Mouse (Mus musculus) midbrain, embryonic 15.5 days (tissue): Measurements from ENCODE around the gene Lrp8. TPM values are rescaled to one million over a fixed set of nuclear protein-coding genes. Genes with fewer than 3 reads are reported as not detected.

Experiments
- ATAC-seq: fragments of 200-750 bp; cut with Nextera tagmentation; replicated peaks from 2 replicates; pipeline ENCODE4 v1.8.0; 2017; ENCODE audit warnings: moderate TSS enrichment
- H3K27ac ChIP-seq: fragments of 300-500 bp; sonication (generic); 2 replicates; pipeline ENCODE4 v1.5.1; 2015; ENCODE audit warnings: mild to moderate bottlenecking, inconsistent platforms
- H3K27me3 ChIP-seq: fragments of 300-500 bp; sonication (generic); replicated peaks from 2 replicates; pipeline ENCODE4 v1.6.1; 2015; ENCODE audit warnings: inconsistent platforms
- H3K36me3 ChIP-seq: fragments of 300-500 bp; sonication (generic); replicated peaks from 2 replicates; pipeline ENCODE4 v1.6.1; 2015; ENCODE audit warnings: inconsistent platforms
- H3K4me1 ChIP-seq: fragments of 300-500 bp; sonication (generic); 2 replicates; pipeline ENCODE4 v1.6.1; 2015; ENCODE audit warnings: inconsistent platforms
- H3K4me2 ChIP-seq: fragments of 300-500 bp; sonication (generic); 2 replicates; pipeline ENCODE4 v1.6.1; 2015; ENCODE audit warnings: inconsistent platforms, mild to moderate bottlenecking, moderate library complexity
- H3K4me3 ChIP-seq: fragments of 300-500 bp; sonication (generic); 2 replicates; pipeline ENCODE4 v1.5.1; 2015; ENCODE audit warnings: mild to moderate bottlenecking, inconsistent platforms
- H3K9ac ChIP-seq: fragments of 300-500 bp; sonication (generic); 2 replicates; pipeline ENCODE4 v1.6.1; 2015; ENCODE audit warnings: mild to moderate bottlenecking, inconsistent platforms
- H3K9me3 ChIP-seq: fragments of 300-500 bp; sonication (generic); 2 replicates; pipeline ENCODE4 v1.6.1; 2016; ENCODE audit warnings: inconsistent platforms
- WGBS: fragments of 180-500 bp; shearing (Covaris S2); methylation state at CpG from one replicate; pipeline ENCODE4 v1.1.7; 2015; ENCODE audit warnings: mixed read lengths; 5-methylcytosine and 5-hydroxymethylcytosine counted together
- polyA plus RNA-seq: library from polyadenylated mRNA; unstranded; fragments of >200 nt; fragmentation: Nextera tagmentation; extraction: Ambion mirVana; gene quantifications from 2 replicates; pipeline ENCODE4 v1.2.1, GENCODE M21; 2015

Gene Lrp8
- polyA plus RNA-seq, 1 experiment from 2014 or later, result 70.6 TPM

DNA sequence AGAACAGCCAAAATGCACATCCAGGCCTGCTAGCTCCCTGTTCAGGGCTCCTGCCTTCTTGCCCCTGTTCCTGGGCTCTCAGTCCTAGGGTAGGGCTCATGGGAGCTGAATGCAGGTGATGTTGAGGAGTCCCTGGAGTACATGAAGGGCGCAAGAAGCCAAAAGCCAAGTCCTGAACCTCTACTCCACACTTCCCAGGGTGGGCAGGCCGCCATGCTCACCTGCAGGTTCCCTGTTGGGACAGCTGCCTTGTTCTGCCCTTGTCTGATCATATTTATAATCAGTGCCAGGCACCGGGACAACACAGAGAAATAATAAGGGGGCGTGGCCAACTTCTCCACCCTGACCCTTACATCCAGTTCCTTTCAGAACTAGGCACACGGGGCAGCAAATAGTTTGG, 31.5 kb downstream of the Lrp8 start:
- H3K4me2 ChIP-seq, result no peak overlapping the region
- no peak for ATAC-seq
- no peak overlapping the region for H3K9ac ChIP-seq
- peaks cover 100% of the 10 kb centered on the region for H3K4me1 ChIP-seq
- 77% methylated on average over 5 of the region's 5 CpGs for WGBS
- H3K4me3 ChIP-seq, result no peak overlapping the region
- H3K36me3 ChIP-seq, result no peaks in the 10 kb centered on the region
- no peaks in the 10 kb centered on the region for H3K27me3 ChIP-seq
- H3K9me3 ChIP-seq, result no peaks in the 10 kb centered on the region
- H3K27ac ChIP-seq, result 0 out of 2 replicates have a peak overlapping the region, but pooled peaks have one; percentile 86

GRCm38 (mm10) chr4:107834643-107835314, 32.7 kb downstream of the Lrp8 start:
- peak; percentile 10; the same call in 1 of the 2 replicates for ATAC-seq

GRCm38 (mm10) chr4:107835508-107835909, 33.4 kb downstream of the Lrp8 start:
- H3K36me3 ChIP-seq, result no peaks in the 10 kb centered on the region
- H3K9me3 ChIP-seq, result no peaks in the 10 kb centered on the region
- peaks cover 88% of the 10 kb centered on the region for H3K4me1 ChIP-seq
- WGBS, result 14% methylated on average over 5 of the region's 5 CpGs
- H3K9ac ChIP-seq, result peak overlapping the region; percentile 23; the same call in 1 of the 2 replicates
- H3K27ac ChIP-seq, result peak overlapping the region; percentile 86
- H3K4me3 ChIP-seq, result no peak overlapping the region
- ATAC-seq, result peak; percentile 25
- H3K27me3 ChIP-seq, result no peaks in the 10 kb centered on the region
- peak overlapping the region; percentile 3; the same call in 1 of the 2 replicates for H3K4me2 ChIP-seq

More at GRCm38 (mm10) chr4:107834643-107835314, 32.7 kb downstream of the Lrp8 start:
- WGBS, result 28% methylated on average over 22 of the region's 22 CpGs
- H3K27me3 ChIP-seq, result no peaks in the 10 kb centered on the region
- H3K27ac ChIP-seq, result peak overlapping the region; percentile 86
- no peaks in the 10 kb centered on the region for H3K36me3 ChIP-seq
- H3K4me1 ChIP-seq, result peaks cover 95% of the 10 kb centered on the region
- H3K9ac ChIP-seq, result peak overlapping the region; percentile 23; the same call in 1 of the 2 replicates
- H3K9me3 ChIP-seq, result no peaks in the 10 kb centered on the region
- 0 out of 2 replicates have a peak overlapping the region, but pooled peaks have one; percentile 3 for H3K4me2 ChIP-seq
- no peak overlapping the region for H3K4me3 ChIP-seq

DNA sequence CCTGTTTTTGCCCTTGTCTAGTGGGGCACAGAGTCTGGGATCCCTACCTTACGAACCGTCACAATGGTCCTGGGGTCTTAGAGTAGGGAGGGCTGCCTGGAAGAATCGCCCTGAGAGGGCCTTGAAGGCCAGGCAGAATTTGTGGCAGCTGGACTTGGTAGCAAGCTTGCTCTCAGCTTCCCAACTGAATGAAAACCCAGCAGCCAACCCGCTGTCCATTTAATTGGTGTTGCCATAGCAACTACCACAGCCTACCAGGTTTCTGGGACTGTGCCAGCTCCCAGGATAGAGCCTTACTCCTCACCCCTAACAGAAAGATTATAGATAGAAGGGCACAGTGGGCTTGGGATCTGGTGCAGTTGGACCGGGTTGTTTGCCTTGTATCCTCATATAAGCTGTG, 34.7 kb downstream of the Lrp8 start:
- Histone ChIP-seq H3K9ac (0 out of 2 replicates have a peak overlapping the region, but pooled peaks have one; percentile 14), H3K4me2 (peak overlapping the region; percentile 16; the same call in 1 of the 2 replicates)

GRCm38 (mm10) chr4:107837910-107838309, 35.8 kb downstream of the Lrp8 start:
- Histone ChIP-seq H3K9me3 (no peaks in the 10 kb centered on the region), H3K4me3 (no peak overlapping the region), H3K27ac (peak overlapping the region; percentile 86), H3K4me1 (peaks cover 76% of the 10 kb centered on the region), H3K36me3 (no peaks in the 10 kb centered on the region), H3K9ac (no peak overlapping the region), H3K4me2 (no peak overlapping the region), H3K27me3 (no peaks in the 10 kb centered on the region)
- ATAC-seq, result no peak
- 24% methylated on average over 3 of the region's 3 CpGs for WGBS

More for the DNA sequence above, 34.7 kb downstream of the Lrp8 start:
- Histone ChIP-seq H3K36me3 (no peaks in the 10 kb centered on the region), H3K27ac (peak overlapping the region; percentile 86), H3K4me3 (no peak overlapping the region), H3K4me1 (peaks cover 77% of the 10 kb centered on the region), H3K27me3 (no peaks in the 10 kb centered on the region), H3K9me3 (no peaks in the 10 kb centered on the region)
- 11% methylated on average over 5 of the region's 5 CpGs for WGBS
- no peak; the same call in 1 of the 2 replicates for ATAC-seq

DNA sequence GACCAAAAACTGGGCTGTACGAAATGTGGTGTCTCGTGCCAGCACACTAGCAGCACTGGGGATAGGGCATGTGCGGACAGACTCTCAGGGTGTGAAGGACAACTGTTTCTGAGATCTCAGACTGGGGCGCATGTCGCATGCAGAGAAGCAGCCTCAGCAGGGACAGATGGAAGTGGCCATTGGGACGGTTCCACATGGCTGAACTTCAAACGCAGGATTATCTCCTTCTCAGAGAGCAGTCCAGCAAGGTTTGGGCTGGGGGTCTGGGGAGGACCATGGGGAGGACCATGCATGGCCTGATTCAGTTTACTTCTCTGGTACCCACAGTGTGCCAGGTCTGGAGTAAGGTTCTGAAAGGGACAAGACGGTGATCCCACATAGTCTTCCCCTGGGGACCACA, 41.6 kb downstream of the Lrp8 start:
- Histone ChIP-seq H3K4me2 (no peak overlapping the region), H3K4me3 (no peak overlapping the region), H3K9me3 (no peaks in the 10 kb centered on the region), H3K27me3 (0 out of 2 replicates have a peak, but pooled peaks cover 6% of the 10 kb centered on the region), H3K4me1 (peaks cover 33% of the 10 kb centered on the region), H3K36me3 (peaks cover 15% of the 10 kb centered on the region), H3K27ac (no peak overlapping the region), H3K9ac (no peak overlapping the region)
- 29% methylated on average over 8 of the region's 8 CpGs for WGBS
- no peak for ATAC-seq

GRCm38 (mm10) chr4:107844971-107845370, 42.9 kb downstream of the Lrp8 start:
- WGBS, result 3% methylated on average over 10 of the region's 10 CpGs
- ATAC-seq, result 0 out of 2 replicates have a peak, but pooled peaks have one; percentile 11
- peaks cover 16% of the 10 kb centered on the region for H3K36me3 ChIP-seq

DNA sequence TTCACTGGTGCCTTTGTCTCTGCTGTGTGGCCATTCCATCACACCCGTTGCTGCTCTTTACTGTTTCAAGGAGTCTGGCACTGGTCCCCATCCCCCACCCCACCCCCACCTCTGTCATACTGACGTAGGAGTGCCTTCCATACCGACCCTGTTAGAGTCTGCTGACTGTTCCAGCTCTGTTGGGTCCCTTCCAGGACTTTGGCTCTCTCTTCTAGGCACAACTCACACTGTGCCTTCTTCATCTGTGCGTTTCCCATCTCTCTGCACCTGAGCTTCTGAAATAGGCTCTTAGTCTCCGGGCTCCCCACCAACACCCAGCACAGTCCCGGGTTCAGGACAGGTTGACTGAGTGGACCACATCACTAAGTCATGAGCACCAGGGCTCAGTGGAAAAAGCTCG, 44.7 kb downstream of the Lrp8 start:
- Histone ChIP-seq H3K9me3 (no peaks in the 10 kb centered on the region), H3K4me2 (no peak overlapping the region), H3K4me1 (peaks cover 25% of the 10 kb centered on the region), H3K9ac (no peak overlapping the region), H3K36me3 (peaks cover 20% of the 10 kb centered on the region), H3K27me3 (0 out of 2 replicates have a peak, but pooled peaks cover 6% of the 10 kb centered on the region), H3K27ac (no peak overlapping the region), H3K4me3 (no peak overlapping the region)
- 64% methylated on average over 7 of the region's 7 CpGs for WGBS
- no peak for ATAC-seq

More at GRCm38 (mm10) chr4:107844971-107845370, 42.9 kb downstream of the Lrp8 start:
- 0 out of 2 replicates have a peak, but pooled peaks cover 6% of the 10 kb centered on the region for H3K27me3 ChIP-seq
- no peaks in the 10 kb centered on the region for H3K9me3 ChIP-seq
- no peak overlapping the region for H3K4me3 ChIP-seq
- H3K4me2 ChIP-seq, result no peak overlapping the region
- H3K4me1 ChIP-seq, result peaks cover 26% of the 10 kb centered on the region
- H3K9ac ChIP-seq, result no peak overlapping the region
- H3K27ac ChIP-seq, result peak overlapping the region; percentile 56; the same call in 1 of the 2 replicates

- Histone ChIP-seq H3K4me2 (no peak overlapping the region), H3K4me1 (peaks cover 15% of the 10 kb centered on the region), H3K27ac (no peak overlapping the region), H3K9me3 (no peaks in the 10 kb centered on the region), H3K4me3 (no peak overlapping the region), H3K27me3 (0 out of 2 replicates have a peak, but pooled peaks cover 6% of the 10 kb centered on the region), H3K9ac (no peak overlapping the region), H3K36me3 (peaks cover 26% of the 10 kb centered on the region)
- WGBS, result 80% methylated on average over 5 of the region's 5 CpGs
- ATAC-seq, result no peak
Observed at GRCm38 (mm10) chr4:107848546-107848945, 46.5 kb downstream of the Lrp8 start.

GRCm38 (mm10) chr4:107849621-107850020, 47.6 kb downstream of the Lrp8 start:
- Histone ChIP-seq H3K9ac (no peak overlapping the region), H3K27ac (no peak overlapping the region), H3K4me1 (peaks cover 12% of the 10 kb centered on the region), H3K4me2 (no peak overlapping the region), H3K27me3 (0 out of 2 replicates have a peak, but pooled peaks cover 6% of the 10 kb centered on the region), H3K9me3 (no peaks in the 10 kb centered on the region), H3K4me3 (no peak overlapping the region), H3K36me3 (peaks cover 34% of the 10 kb centered on the region)
- WGBS, result 85% methylated on average over 9 of the region's 9 CpGs
- no peak for ATAC-seq

DNA sequence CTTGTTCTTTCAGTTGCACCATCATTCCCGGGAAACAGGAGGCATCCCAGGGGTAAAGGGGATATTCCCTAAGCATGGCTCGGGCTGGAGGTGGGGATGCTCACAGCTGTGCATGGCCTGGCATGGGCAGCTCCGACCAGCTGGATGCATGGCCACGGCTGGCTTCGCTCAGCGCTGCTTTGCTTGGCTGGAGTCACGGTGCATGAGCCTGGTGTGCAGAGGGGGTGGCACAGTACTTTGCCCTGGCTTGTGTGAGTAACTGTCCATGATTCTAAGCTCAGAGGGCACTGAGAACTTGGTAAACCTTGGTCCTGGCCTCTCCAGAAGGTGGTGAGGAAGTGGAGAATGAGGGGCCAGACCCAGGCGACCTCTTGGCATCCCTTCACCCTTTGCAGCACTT, 48.0 kb downstream of the Lrp8 start:
- WGBS, result 88% methylated on average over 8 of the region's 8 CpGs
- Histone ChIP-seq H3K4me1 (peaks cover 9% of the 10 kb centered on the region; the same call in 1 of the 2 replicates), H3K4me2 (no peak overlapping the region), H3K9ac (no peak overlapping the region), H3K27ac (no peak overlapping the region), H3K4me3 (no peak overlapping the region), H3K9me3 (no peaks in the 10 kb centered on the region), H3K36me3 (peaks cover 36% of the 10 kb centered on the region), H3K27me3 (0 out of 2 replicates have a peak, but pooled peaks cover 6% of the 10 kb centered on the region)
- no peak for ATAC-seq

DNA sequence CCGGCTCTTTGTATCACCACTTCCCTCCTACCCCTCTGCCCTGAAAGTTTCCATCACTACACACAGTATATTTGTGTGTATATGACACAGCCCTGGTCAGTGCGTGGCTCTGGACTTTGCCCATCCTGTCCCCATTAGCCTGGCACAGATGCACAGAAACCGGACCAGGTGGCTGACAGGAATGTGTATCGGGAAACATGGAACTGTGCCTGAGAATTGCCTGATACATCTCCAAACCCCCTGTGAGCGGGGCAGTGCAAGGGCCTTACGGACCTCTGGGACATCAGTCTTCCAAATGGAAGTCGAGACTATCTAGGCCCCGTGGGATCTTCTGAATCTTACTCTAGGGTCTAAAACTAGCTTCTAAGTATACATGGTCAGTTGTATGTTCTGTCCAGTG, 51.3 kb downstream of the Lrp8 start:
- H3K27ac ChIP-seq, result no peak overlapping the region
- ATAC-seq, result no peak
- H3K4me2 ChIP-seq, result no peak overlapping the region
- no peak overlapping the region for H3K4me3 ChIP-seq
- H3K9me3 ChIP-seq, result no peaks in the 10 kb centered on the region
- no peak overlapping the region for H3K9ac ChIP-seq
- WGBS, result 96% methylated on average over 8 of the region's 8 CpGs
- no peaks in the 10 kb centered on the region for H3K27me3 ChIP-seq
- H3K36me3 ChIP-seq, result peaks cover 42% of the 10 kb centered on the region
- no peaks in the 10 kb centered on the region for H3K4me1 ChIP-seq
